Mouse (Mus musculus) retina, embryonic 14.5 days (tissue): Measurements from ENCODE around the gene Crlf2.

Experiments used
- DNase-seq: peaks from one replicate; pipeline ENCODE4 v3.0.0-alpha.2; 2015; ENCODE audit warnings: low spot score

Crlf2 gene

GRCm38 (mm10) chr5:109547112-109547511, 11.7 kb downstream of the Crlf2 start:
- no peak for DNase-seq

- no peak for DNase-seq
Measured at GRCm38 (mm10) chr5:109509679-109510078, 49.1 kb downstream of the Crlf2 start.

GRCm38 (mm10) chr5:109506729-109507128, 52.1 kb downstream of the Crlf2 start:
- peak; percentile 30 for DNase-seq
